Mouse (Mus musculus) MEL (cell line): ENCODE results near the gene Pcnx.
"Not testable (repeated sequence)": the region's sequence is repeated elsewhere in the genome, so short reads cannot be mapped to it uniquely, and the experiment has no call there.

Experiments used
- CTCF ChIP-seq, 3 experiments: IDR thresholded peaks in 2 of 3; conservative IDR thresholded peaks in 1 of 3; 2 replicates each; pipeline ENCODE4 v1.5.1; 2011 to 2012; ENCODE audit warnings: low read length in 3 of 3, low read depth in 2 of 3, mild to moderate bottlenecking in 2 of 3, improper control_type of control experiment in 1 of 3, inconsistent platforms in 1 of 3, mixed read lengths in 1 of 3, moderate library complexity in 1 of 3; ENCODE audit not compliant: control insufficient read depth in 1 of 3, insufficient read depth in 1 of 3, poor library complexity in 1 of 3, severe bottlenecking in 1 of 3
- E2F4 ChIP-seq: IDR thresholded peaks from 2 replicates; pipeline ENCODE4 v1.6.1; 2011; ENCODE audit warnings: low read depth, low read length, improper control_type of control experiment, borderline replicate concordance
- EP300 ChIP-seq, 2 experiments: IDR thresholded peaks; 2 replicates each; pipeline ENCODE4 v1.6.1; 2011; ENCODE audit warnings: improper control_type of control experiment in 2 of 2, low read length in 2 of 2, low read depth in 1 of 2, mild to moderate bottlenecking in 1 of 2
- ETS1 ChIP-seq: IDR thresholded peaks from 2 replicates; pipeline ENCODE4 v1.6.1; 2012; ENCODE audit warnings: low read depth, mild to moderate bottlenecking, inconsistent platforms, low read length, improper control_type of control experiment, moderate library complexity
- HCFC1 ChIP-seq: IDR thresholded peaks from 2 replicates; pipeline ENCODE4 v1.6.1; 2012; ENCODE audit warnings: low read depth, mild to moderate bottlenecking, inconsistent platforms, low read length, improper control_type of control experiment, moderate library complexity
- MAFK ChIP-seq: IDR thresholded peaks from 2 replicates; pipeline ENCODE4 v1.6.1; 2011; ENCODE audit warnings: low read depth, mild to moderate bottlenecking, low read length, improper control_type of control experiment, borderline replicate concordance
- MXI1 ChIP-seq: IDR thresholded peaks from 2 replicates; pipeline ENCODE4 v1.6.1; 2011; ENCODE audit warnings: mild to moderate bottlenecking, low read depth, low read length, improper control_type of control experiment
- NELFE ChIP-seq: IDR thresholded peaks from 2 replicates; pipeline ENCODE4 v1.6.1; 2011; ENCODE audit warnings: low read depth, low read length, improper control_type of control experiment
- POLR2A ChIP-seq, 2 experiments: IDR thresholded peaks; 2 replicates each; pipeline ENCODE4 v1.6.1; 2011 to 2012; ENCODE audit warnings: low read length in 2 of 2, mild to moderate bottlenecking in 2 of 2, control low read depth in 1 of 2, improper control_type of control experiment in 1 of 2, low read depth in 1 of 2, moderate library complexity in 1 of 2; ENCODE audit not compliant: control insufficient read depth in 1 of 2, insufficient read depth in 1 of 2, poor library complexity in 1 of 2
- RAD21 ChIP-seq: IDR thresholded peaks from 2 replicates; pipeline ENCODE4 v1.6.1; 2011; ENCODE audit warnings: mild to moderate bottlenecking, low read depth, low read length, improper control_type of control experiment
- USF1 ChIP-seq: IDR thresholded peaks from 2 replicates; pipeline ENCODE4 v1.6.1; 2014; ENCODE audit warnings: low read depth, mild to moderate bottlenecking, inconsistent platforms, low read length, improper control_type of control experiment, moderate library complexity
- USF2 ChIP-seq, 2 experiments: IDR thresholded peaks; 2 replicates each; pipeline ENCODE4 v1.6.1; 2011 to 2012; ENCODE audit warnings: improper control_type of control experiment in 2 of 2, low read length in 2 of 2, borderline replicate concordance in 1 of 2, inconsistent platforms in 1 of 2, low read depth in 1 of 2, mild to moderate bottlenecking in 1 of 2; ENCODE audit not compliant: insufficient read depth in 1 of 2
- ZKSCAN1 ChIP-seq: IDR thresholded peaks from 2 replicates; pipeline ENCODE4 v1.6.1; 2012; ENCODE audit warnings: low read depth, mild to moderate bottlenecking, inconsistent platforms, low read length, improper control_type of control experiment, moderate library complexity
- ZNF384 ChIP-seq: IDR thresholded peaks from 2 replicates; pipeline ENCODE4 v1.6.1; 2012; ENCODE audit warnings: low read depth, mild to moderate bottlenecking, inconsistent platforms, low read length, improper control_type of control experiment

DNA sequence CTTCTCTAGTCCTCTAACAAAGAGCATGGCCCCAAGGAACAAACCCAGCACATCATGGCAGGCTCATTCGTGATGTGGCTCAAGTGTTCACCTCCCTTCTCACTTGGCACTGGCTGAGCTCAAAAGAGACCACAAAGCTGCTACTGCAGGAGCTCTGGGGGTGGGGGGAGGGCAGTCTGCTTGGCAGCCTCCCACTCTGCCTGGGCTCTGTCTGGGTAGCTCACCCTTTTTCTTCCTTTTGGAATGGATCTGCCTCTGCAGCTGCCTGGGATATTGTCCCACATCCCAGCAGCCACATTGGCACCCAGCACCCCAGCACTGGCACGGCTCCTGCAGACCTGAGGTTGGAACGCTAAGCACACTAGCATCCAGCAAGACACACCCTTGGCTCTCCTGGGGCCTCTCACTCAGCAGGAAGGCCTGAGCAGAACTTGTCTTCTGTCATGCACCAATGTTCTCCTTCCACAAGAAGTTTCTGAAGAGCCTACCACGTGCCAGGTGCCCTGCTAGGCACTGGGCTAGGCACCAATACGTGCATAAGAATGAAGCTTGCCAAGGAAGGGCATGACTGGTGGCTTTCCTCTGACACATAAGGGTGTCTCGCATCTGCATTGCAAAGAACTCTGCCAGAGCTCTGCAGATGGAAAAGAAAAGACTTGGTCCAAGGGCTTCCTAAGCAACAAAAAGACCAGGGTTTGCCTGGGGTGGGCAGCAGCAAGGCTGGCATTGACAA is 166.2 kb downstream of the Pcnx start:
- not testable (repeated sequence) for TF ChIP-seq CTCF (IDR thresholded peaks at IDR 0.05 in 2 of 3, conservative IDR thresholded peaks at IDR 0.05 in 1 of 3; ENCODE audit: control insufficient read depth in 1 of 3, insufficient read depth in 1 of 3, low read depth in 2 of 3, low read length in 3 of 3, poor library complexity in 1 of 3, severe bottlenecking in 1 of 3); POLR2A (IDR thresholded peaks at IDR 0.05; ENCODE audit: control insufficient read depth in 1 of 2, insufficient read depth in 1 of 2, low read depth in 1 of 2, low read length in 2 of 2, poor library complexity in 1 of 2); RAD21; MXI1; MAFK; USF1; ETS1; NELFE; EP300 (IDR thresholded peaks at IDR 0.05; ENCODE audit: low read depth in 1 of 2, low read length in 2 of 2); USF2 (IDR thresholded peaks at IDR 0.05; ENCODE audit: borderline replicate concordance in 1 of 2, insufficient read depth in 1 of 2, low read depth in 1 of 2, low read length in 2 of 2); ZKSCAN1; ZNF384; E2F4; HCFC1
